Mouse (Mus musculus) erythroblast, embryonic 14.5 days (primary cell): Measurements from ENCODE around the gene Shank2.

Experiments
- GATA1 ChIP-seq: IDR thresholded peaks from 2 replicates; pipeline ENCODE4 v1.6.1; 2012; ENCODE audit warnings: low read length, inconsistent platforms, mixed read lengths
- TAL1 ChIP-seq: IDR thresholded peaks from 3 replicates; pipeline ENCODE4 v1.6.1; 2012; ENCODE audit warnings: low read length, inconsistent platforms, mixed read lengths

DNA sequence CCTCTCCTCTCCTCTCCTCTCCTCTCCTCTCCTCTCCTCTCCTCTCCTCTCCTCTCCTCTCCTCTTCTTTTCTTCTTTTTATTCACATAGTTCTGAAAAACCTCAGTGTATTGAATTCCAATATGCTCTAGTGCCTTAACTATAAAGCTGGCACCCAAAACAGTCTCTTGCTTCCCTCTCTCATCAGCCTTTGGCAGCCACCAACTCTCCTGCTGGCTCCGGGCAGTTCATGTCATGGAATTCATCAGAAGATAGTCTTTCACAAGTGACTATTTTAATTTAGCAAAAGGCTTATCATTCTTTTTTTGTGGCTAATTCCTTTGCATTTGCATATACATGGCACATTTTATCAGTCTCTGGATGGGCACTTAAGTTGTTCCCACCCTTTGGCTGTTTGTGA, 203.4 kb downstream of the Shank2 start:
- no peak for TF ChIP-seq GATA1
- TF ChIP-seq TAL1 = no peak
